Mouse (Mus musculus) C2C12 (cell line): Measurements from ENCODE around the gene Cep135. TPM values are rescaled to one million over a fixed set of nuclear protein-coding genes. Genes with fewer than 3 reads are reported as not detected.

Source experiments
- H3K27me3 ChIP-seq: one replicate; pipeline ENCODE4 v1.6.1; 2011; ENCODE audit not compliant: control insufficient read depth, insufficient read depth, insufficient read length
- H3K36me3 ChIP-seq: one replicate; pipeline ENCODE4 v1.6.1; 2011; ENCODE audit not compliant: control insufficient read depth, insufficient read depth
- H3K4me3 ChIP-seq: one replicate; pipeline ENCODE4 v1.5.1; 2011; ENCODE audit warnings: mild to moderate bottlenecking, control low read depth; ENCODE audit not compliant: poor library complexity, insufficient read depth, severe bottlenecking
- H3K79me2 ChIP-seq: one replicate; pipeline ENCODE4 v1.6.1; 2011; ENCODE audit not compliant: control insufficient read depth, insufficient read depth
- H3K79me3 ChIP-seq: one replicate; pipeline ENCODE4 v1.6.1; 2011; ENCODE audit warnings: low read depth, control low read depth
- H3ac ChIP-seq: one replicate; pipeline ENCODE3; 2011; ENCODE audit warnings: low read depth; ENCODE audit not compliant: control insufficient read depth, insufficient read length
- CEBPB ChIP-seq: IDR thresholded peaks from one replicate; pipeline ENCODE4 v1.6.1; 2011; ENCODE audit warnings: low read depth, mild to moderate bottlenecking, control low read depth, moderate library complexity
- CTCF ChIP-seq: IDR thresholded peaks from one replicate; pipeline ENCODE4 v1.5.1; 2011; ENCODE audit not compliant: control insufficient read depth, insufficient read depth, insufficient read length
- FOSL1 ChIP-seq: IDR thresholded peaks from one replicate; pipeline ENCODE4 v1.8.0; 2011; ENCODE audit warnings: mild to moderate bottlenecking, low read length; ENCODE audit not compliant: poor library complexity, insufficient read depth, severe bottlenecking
- MAX ChIP-seq: IDR thresholded peaks from one replicate; pipeline ENCODE4 v1.6.1; 2011; ENCODE audit warnings: mild to moderate bottlenecking, control low read depth
- MYOD1 ChIP-seq: IDR thresholded peaks from one replicate; pipeline ENCODE4 v1.6.1; 2011; ENCODE audit warnings: low read depth; ENCODE audit not compliant: control insufficient read depth, insufficient read length
- MYOG ChIP-seq: IDR thresholded peaks from one replicate; pipeline ENCODE4 v1.6.1; 2011; ENCODE audit not compliant: control insufficient read depth, insufficient read length; ENCODE audit errors: extremely low read depth
- USF1 ChIP-seq: IDR thresholded peaks from one replicate; pipeline ENCODE4 v1.6.1; 2011; ENCODE audit warnings: low read depth, mild to moderate bottlenecking, control low read depth, moderate library complexity
- polyA plus RNA-seq: library from polyadenylated mRNA; unstranded; fragments of >200 nt; fragmentation: generic; extraction: Trizol; gene quantifications from one replicate; pipeline ENCODE4 v1.2.1, GENCODE M21; 2012; ENCODE audit warnings: missing spikeins

Cep135 gene
- polyA plus RNA-seq, 1 experiment = 1.6 TPM

DNA sequence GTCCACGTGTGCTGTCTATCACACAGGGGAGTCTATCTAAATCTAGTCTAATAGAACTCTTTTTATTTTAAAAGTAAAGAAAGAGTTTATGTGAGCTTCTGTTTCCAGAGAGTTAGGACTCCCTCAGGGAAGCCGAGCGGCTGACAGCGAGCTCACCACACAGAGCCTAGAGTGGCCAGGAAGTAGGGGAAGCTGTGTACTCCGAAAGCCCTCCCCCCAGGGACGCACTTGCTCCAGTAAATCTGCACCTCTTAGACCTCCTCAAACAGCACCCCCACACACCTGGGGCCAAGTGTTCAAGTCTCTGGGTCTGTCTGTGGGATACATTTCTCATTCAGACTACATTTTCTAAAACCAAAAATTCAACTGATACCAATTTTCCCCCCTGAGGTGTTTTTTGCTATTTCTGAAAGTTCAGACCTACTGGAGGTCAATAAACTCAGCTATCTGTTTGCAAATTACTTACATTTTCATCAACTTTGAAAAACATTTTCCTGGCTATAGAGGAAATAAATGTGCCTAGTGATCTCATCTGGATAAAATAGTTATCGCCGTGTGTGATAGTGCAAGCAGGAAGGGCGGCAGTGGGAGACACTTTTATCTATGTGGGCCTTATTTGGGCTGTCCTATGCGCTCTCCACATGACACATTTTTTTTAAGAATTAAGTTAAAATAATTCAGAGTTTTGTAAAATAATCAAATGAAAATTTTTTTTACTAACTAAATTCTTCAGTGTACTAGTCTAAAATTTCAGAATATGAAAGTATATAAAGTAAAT lies 56.8 kb downstream of the Cep135 start:
- no peaks in the 10 kb centered on the region for H3K27me3 ChIP-seq
- no peak overlapping the region for H3ac ChIP-seq
- no peak for TF ChIP-seq MYOG
- TF ChIP-seq MYOD1 = no peak
- no peak for TF ChIP-seq CEBPB
- TF ChIP-seq USF1 = no peak
- no peak for TF ChIP-seq CTCF
- H3K36me3 ChIP-seq = peaks cover 45% of the 10 kb centered on the region
- no peak overlapping the region for H3K4me3 ChIP-seq
- H3K79me2 ChIP-seq = no peaks in the 10 kb centered on the region
- H3K79me3 ChIP-seq = no peaks in the 10 kb centered on the region

DNA sequence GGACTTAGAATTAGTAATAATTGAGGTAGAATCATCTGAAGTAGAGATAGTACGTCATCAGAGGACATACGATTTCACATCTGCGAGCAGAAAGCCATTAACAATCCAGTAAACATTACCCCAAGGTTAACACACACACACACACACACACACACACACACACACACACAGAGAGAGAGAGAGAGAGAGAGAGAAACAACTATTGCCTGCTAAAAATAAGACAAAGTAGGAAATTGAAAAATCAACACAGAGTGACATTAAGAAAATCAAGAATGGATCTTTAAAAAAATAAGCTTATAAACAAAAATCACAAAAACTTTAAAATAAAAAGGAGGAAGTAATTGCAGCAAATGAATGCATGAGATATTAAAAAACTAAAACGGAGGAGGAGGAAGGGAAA lies 61.4 kb downstream of the Cep135 start:
- H3K79me2 ChIP-seq = no peaks in the 10 kb centered on the region
- H3ac ChIP-seq = no peak overlapping the region
- no peaks in the 10 kb centered on the region for H3K27me3 ChIP-seq
- TF ChIP-seq MYOD1 (no peak), MYOG (no peak)
- no peaks in the 10 kb centered on the region for H3K79me3 ChIP-seq
- no peak overlapping the region for H3K4me3 ChIP-seq
- H3K36me3 ChIP-seq = peaks cover 11% of the 10 kb centered on the region

DNA sequence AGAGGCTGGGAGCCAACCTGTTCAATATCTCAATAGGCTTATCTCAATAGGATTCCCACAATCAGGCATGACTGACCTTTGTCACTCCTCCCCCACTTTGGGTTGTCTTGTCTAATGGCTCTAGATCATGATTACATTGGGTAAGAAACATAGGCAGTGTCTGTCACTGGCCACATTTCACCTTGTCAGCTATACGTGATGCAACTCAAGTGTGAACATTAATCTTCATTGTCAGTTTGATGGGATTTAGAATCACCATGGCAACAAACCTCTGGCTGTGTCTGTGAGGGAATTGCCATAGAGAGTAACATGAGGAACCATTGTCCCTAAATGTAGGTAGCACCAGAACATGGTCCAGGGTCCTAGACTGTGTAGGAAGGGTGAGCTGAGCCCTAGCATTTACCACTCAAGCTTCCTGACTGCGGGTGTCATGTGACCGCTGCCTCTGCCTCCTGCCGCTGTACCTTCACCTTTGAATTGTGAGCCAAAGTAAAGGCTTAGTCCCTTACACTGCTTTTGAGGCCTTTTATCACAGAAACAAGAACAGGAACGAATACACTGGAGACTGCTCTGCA lies 62.7 kb downstream of the Cep135 start:
- Histone ChIP-seq H3ac (no peak overlapping the region), H3K4me3 (no peak overlapping the region), H3K36me3 (peaks cover 8% of the 10 kb centered on the region), H3K79me3 (no peaks in the 10 kb centered on the region), H3K79me2 (no peaks in the 10 kb centered on the region), H3K27me3 (no peaks in the 10 kb centered on the region)
- TF ChIP-seq MYOD1 = no peak
- TF ChIP-seq CTCF = no peak
- no peak for TF ChIP-seq MAX
- TF ChIP-seq USF1 = no peak
- TF ChIP-seq CEBPB = no peak
- TF ChIP-seq MYOG = no peak
- no peak for TF ChIP-seq FOSL1

- Histone ChIP-seq H3K27me3 (peaks cover 4% of the 10 kb centered on the region), H3K79me2 (no peaks in the 10 kb centered on the region), H3K36me3 (no peaks in the 10 kb centered on the region), H3K79me3 (no peaks in the 10 kb centered on the region), H3K4me3 (peak within 1 kb of the TSS; percentile 26), H3ac (peak within 1 kb of the TSS; percentile 90)
- TF ChIP-seq MYOD1 (no peak), FOSL1 (no peak), CEBPB (no peak), CTCF (no peak), USF1 (no peak)
Measured at GRCm38 (mm10) chr5:76656212-76656611, 67.7 kb downstream of the Cep135 start, which contains the start of gene C530008M17Rik. Gene C530008M17Rik, plus strand, starts transcription at chr5:76656512.

- H3K79me2 ChIP-seq = no peaks in the 10 kb centered on the region
- no peaks in the 10 kb centered on the region for H3K79me3 ChIP-seq
- peak; percentile 21 for TF ChIP-seq USF1
- TF ChIP-seq CTCF = peak; percentile 80
- no peak for TF ChIP-seq MAX
- peak overlapping the region; percentile 90 for H3ac ChIP-seq
- peaks cover 4% of the 10 kb centered on the region for H3K27me3 ChIP-seq
- no peaks in the 10 kb centered on the region for H3K36me3 ChIP-seq
- H3K4me3 ChIP-seq = peak overlapping the region; percentile 26
Measured at GRCm38 (mm10) chr5:76657245-76658083, 69.0 kb downstream of the Cep135 start.
